Mouse (Mus musculus) forebrain, embryonic 11.5 days (tissue): ENCODE measurements around the gene Dcpp2. TPM values are rescaled to one million over a fixed set of nuclear protein-coding genes. Genes with fewer than 3 reads are reported as not detected.

Source experiments
- ATAC-seq: fragments of 200-750 bp; cut with Nextera tagmentation; replicated peaks from 2 replicates; pipeline ENCODE4 v1.8.0; 2017; ENCODE audit warnings: moderate TSS enrichment; ENCODE audit not compliant: low FRiP score
- DNase-seq: peaks from one replicate; pipeline ENCODE4 v3.0.0-alpha.2; 2017; ENCODE audit warnings: low spot score
- H3K27ac ChIP-seq: fragments of 300-500 bp; sonication (generic); 2 replicates; pipeline ENCODE4 v1.5.1; 2014; ENCODE audit warnings: low read depth, low read length
- H3K27me3 ChIP-seq: fragments of 300-500 bp; sonication (generic); 2 replicates; pipeline ENCODE4 v1.6.1; 2014; ENCODE audit warnings: mild to moderate bottlenecking, low read length, mixed read lengths; ENCODE audit not compliant: control insufficient read depth, insufficient read depth
- H3K36me3 ChIP-seq: fragments of 300-500 bp; sonication (generic); 2 replicates; pipeline ENCODE4 v1.6.1; 2014; ENCODE audit warnings: mild to moderate bottlenecking, low read length, moderate library complexity, mixed read lengths; ENCODE audit not compliant: control insufficient read depth, insufficient read depth
- H3K4me1 ChIP-seq: fragments of 300-500 bp; sonication (generic); replicated peaks from 2 replicates; pipeline ENCODE4 v1.6.1; 2014; ENCODE audit warnings: low read length, mixed read lengths; ENCODE audit not compliant: control insufficient read depth, insufficient read depth
- H3K4me2 ChIP-seq: fragments of 300-500 bp; sonication (generic); 2 replicates; pipeline ENCODE4 v1.6.1; 2014; ENCODE audit warnings: low read depth, mild to moderate bottlenecking, low read length, moderate library complexity, mixed read lengths; ENCODE audit not compliant: severe bottlenecking
- H3K4me3 ChIP-seq: fragments of 300-500 bp; sonication (generic); 2 replicates; pipeline ENCODE4 v1.5.1; 2014; ENCODE audit warnings: low read depth, low read length
- H3K9ac ChIP-seq: fragments of 300-500 bp; sonication (generic); 2 replicates; pipeline ENCODE4 v1.6.1; 2014; ENCODE audit warnings: low read length
- H3K9me3 ChIP-seq: fragments of 300-500 bp; sonication (generic); 2 replicates; pipeline ENCODE4 v1.6.1; 2016; ENCODE audit warnings: low read length, mixed read lengths; ENCODE audit not compliant: control insufficient read depth
- WGBS: fragments of 180-500 bp; shearing (Covaris S2); extraction: QIAGEN DNeasy Blood & Tissue Kit; methylation state at CpG from one replicate; pipeline ENCODE4 v1.1.7; 2014; 5-methylcytosine and 5-hydroxymethylcytosine counted together
- polyA plus RNA-seq: library from polyadenylated mRNA; unstranded; fragments of >200 nt; fragmentation: Nextera tagmentation; extraction: Ambion mirVana; gene quantifications from 2 replicates; pipeline ENCODE4 v1.2.1, GENCODE M21; 2014

Gene Dcpp2
- polyA plus RNA-seq, 1 experiment from 2014 or later: not detected

DNA sequence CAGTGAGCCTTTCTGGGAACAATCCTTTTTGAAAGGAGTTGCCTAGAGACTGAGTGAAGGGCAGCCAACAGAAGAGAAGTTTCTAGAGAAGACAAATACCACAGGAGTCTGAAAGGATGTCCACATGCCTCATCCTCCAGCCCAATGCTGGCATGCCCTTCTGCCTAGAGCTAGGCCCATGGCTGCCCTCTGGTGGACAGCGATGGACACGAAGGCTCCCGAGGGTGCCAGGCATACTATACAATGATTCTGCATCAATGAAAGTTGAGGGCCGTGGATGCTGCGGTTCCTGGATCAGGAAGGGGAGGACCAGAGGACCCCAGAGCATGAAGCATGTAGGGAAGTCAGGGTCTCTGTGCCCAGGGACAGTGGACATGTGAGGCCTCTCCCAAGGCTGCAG lies 27.4 kb upstream of the Dcpp2 start:
- no peaks in the 10 kb centered on the region for H3K9me3 ChIP-seq
- no peak overlapping the region for H3K27ac ChIP-seq
- H3K4me2 ChIP-seq: no peak overlapping the region
- 41% methylated on average over 5 of the region's 5 CpGs for WGBS
- no peaks in the 10 kb centered on the region for H3K4me1 ChIP-seq
- H3K36me3 ChIP-seq: no peaks in the 10 kb centered on the region
- H3K4me3 ChIP-seq: no peak overlapping the region
- no peak overlapping the region for H3K9ac ChIP-seq
- ATAC-seq (no peak; the same call in 1 of the 2 replicates), DNase-seq (peak; percentile 75)
- no peaks in the 10 kb centered on the region for H3K27me3 ChIP-seq

DNA sequence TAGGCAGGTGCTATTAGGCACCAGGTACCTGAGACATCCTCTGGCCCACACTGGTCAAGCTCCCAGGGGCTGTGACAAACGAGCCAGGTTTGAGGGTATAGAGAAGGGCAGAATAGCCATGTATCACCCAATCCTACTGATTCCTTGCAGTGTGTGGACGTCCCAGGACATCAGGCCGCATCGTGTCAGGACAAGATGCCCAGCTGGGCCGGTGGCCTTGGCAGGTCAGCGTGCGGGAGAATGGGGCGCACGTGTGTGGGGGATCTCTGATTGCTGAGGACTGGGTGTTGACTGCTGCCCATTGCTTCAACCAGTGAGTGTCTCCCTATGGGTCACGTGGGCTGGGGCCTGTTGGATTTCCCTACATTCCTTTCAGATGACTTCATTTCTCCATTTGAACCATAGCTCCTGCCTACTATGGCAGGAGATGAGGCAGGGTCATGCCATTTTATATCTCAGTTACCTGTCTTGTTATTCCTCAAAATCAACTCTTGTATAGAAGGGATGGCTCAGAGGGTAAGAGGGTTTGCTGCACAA lies 26.4 kb upstream of the Dcpp2 start:
- no peak overlapping the region for H3K27ac ChIP-seq
- H3K4me1 ChIP-seq: no peaks in the 10 kb centered on the region
- H3K4me3 ChIP-seq: no peak overlapping the region
- 89% methylated on average over 10 of the region's 10 CpGs for WGBS
- no peaks in the 10 kb centered on the region for H3K27me3 ChIP-seq
- ATAC-seq: no peak
- H3K9me3 ChIP-seq: no peaks in the 10 kb centered on the region
- no peak overlapping the region for H3K4me2 ChIP-seq
- no peak for DNase-seq
- no peaks in the 10 kb centered on the region for H3K36me3 ChIP-seq
- H3K9ac ChIP-seq: no peak overlapping the region

DNA sequence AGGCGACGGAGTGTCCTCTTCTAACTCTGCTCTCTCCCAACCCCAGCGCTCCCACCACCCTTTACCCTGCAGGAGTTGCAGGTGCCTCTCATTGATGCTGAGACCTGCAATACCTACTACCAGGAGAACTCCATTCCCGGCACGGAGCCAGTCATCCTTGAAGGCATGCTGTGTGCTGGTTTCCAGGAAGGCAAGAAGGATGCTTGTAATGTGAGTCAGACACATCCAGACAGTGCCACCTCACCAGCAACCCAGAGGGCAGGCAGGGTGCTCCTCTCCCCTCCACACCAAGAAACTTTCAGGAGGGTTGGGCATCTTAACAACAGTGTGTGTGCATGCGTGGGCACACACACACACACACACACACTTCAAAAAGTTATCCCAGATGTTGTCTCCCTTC lies 23.5 kb upstream of the Dcpp2 start:
- Histone ChIP-seq H3K9me3 (no peaks in the 10 kb centered on the region), H3K4me2 (no peak overlapping the region), H3K4me3 (no peak overlapping the region), H3K9ac (no peak overlapping the region), H3K27me3 (no peaks in the 10 kb centered on the region), H3K36me3 (no peaks in the 10 kb centered on the region), H3K4me1 (no peaks in the 10 kb centered on the region), H3K27ac (no peak overlapping the region)
- ATAC-seq: no peak
- 90% methylated on average over 6 of the region's 6 CpGs for WGBS
- DNase-seq: no peak

DNA sequence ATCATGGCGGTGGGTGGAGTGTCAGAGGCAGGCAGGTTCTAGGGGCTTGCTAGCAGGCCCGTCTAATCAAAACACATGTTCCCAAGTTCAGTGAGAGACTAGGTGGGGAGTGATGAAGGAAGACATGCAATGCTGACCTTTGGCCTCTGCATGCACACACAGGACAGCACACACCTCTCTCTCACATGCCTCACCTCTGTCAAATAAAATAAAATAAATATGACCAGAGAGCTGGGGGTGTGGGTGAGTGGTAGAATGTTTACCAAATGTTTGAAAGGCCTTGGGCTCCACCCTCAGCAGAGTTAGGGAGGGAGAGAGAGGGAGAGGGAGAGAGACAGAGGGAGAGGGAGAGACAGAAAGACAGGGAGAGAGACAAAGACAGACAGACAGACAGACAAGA lies 22.8 kb upstream of the Dcpp2 start:
- Histone ChIP-seq H3K36me3 (no peaks in the 10 kb centered on the region), H3K4me3 (no peak overlapping the region), H3K9me3 (no peaks in the 10 kb centered on the region), H3K4me2 (no peak overlapping the region), H3K27me3 (no peaks in the 10 kb centered on the region), H3K9ac (no peak overlapping the region), H3K27ac (no peak overlapping the region), H3K4me1 (no peaks in the 10 kb centered on the region)
- WGBS: 92% methylated on average over 2 of the region's 2 CpGs
- DNase-seq: no peak
- ATAC-seq: no peak

DNA sequence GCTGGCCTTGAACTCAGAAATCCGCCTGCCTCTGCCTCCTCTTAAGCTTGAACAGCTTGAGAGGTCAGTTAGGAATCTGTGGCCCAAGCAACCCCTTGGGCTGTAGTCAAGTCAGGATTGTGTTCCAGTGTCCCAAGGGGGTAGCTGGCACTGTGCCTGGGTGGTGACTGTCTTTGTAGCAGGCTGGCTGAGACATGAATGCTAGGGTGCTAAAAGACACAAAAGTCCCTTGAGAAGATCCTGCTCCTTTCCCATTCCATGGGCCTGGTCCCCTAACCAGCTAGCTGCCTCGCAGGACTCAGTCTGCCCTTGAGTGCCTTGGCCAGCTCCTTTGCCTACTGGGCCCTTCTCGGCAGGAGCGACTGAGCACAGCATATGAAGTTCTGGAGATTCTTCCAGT lies 17.8 kb upstream of the Dcpp2 start:
- no peak for ATAC-seq
- Histone ChIP-seq H3K9me3 (no peaks in the 10 kb centered on the region), H3K4me3 (no peak overlapping the region), H3K4me1 (no peaks in the 10 kb centered on the region), H3K9ac (no peak overlapping the region), H3K27ac (no peak overlapping the region), H3K27me3 (no peaks in the 10 kb centered on the region), H3K4me2 (no peak overlapping the region), H3K36me3 (no peaks in the 10 kb centered on the region)
- no peak for DNase-seq
- 86% methylated on average over 4 of the region's 4 CpGs for WGBS

DNA sequence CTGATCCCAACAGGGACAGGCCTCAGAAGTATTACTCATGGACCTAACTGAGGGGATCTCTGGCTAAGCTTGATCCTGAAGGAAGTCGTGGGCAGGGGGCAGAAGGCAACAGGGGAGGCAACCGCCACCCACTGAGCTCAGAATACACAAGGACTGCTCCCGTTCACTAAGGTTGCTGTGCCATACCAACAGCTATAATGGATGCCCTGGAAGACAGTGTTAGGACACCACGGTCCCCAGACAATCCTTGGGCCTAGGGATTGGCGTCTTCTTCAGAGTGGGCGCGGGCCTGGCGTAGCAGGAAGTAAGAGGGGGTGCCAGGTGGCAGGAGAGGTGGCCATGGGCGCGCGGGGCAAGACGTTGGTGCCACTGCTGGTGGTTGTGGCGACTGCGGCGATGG lies 12.9 kb upstream of the Dcpp2 start, which contains the start of gene Prss21:
TSS of gene Prss21 (plus strand) at position 301 of the 400 bp plus-strand sequence.
- no peaks in the 10 kb centered on the region for H3K9me3 ChIP-seq
- no peak within 1 kb of the TSS for H3K27ac ChIP-seq
- no peak within 1 kb of the TSS for H3K9ac ChIP-seq
- ATAC-seq (no peak), DNase-seq (no peak)
- no peaks in the 10 kb centered on the region for H3K27me3 ChIP-seq
- 87% methylated on average over 15 of the region's 15 CpGs for WGBS
- H3K4me2 ChIP-seq: no peak within 1 kb of the TSS
- no peaks in the 10 kb centered on the region for H3K36me3 ChIP-seq
- H3K4me3 ChIP-seq: no peak within 1 kb of the TSS
- no peaks in the 10 kb centered on the region for H3K4me1 ChIP-seq

DNA sequence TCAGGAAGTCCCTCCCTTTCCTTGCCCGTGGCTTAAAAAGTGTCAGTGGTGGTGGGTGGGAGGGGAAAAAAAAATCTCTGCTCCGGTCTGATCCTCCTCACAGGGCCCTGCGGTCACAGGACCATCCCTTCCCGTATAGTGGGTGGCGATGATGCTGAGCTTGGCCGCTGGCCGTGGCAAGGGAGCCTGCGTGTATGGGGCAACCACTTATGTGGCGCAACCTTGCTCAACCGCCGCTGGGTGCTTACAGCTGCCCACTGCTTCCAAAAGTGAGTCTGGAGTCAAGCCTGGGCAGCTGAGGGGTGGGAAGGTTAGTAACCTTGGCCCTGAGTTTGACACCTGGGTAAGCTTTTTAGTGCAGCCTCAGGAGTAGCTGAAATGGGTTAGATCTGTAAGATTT lies 12.2 kb upstream of the Dcpp2 start:
- H3K27ac ChIP-seq: no peak overlapping the region
- H3K9me3 ChIP-seq: no peaks in the 10 kb centered on the region
- H3K36me3 ChIP-seq: no peaks in the 10 kb centered on the region
- no peak overlapping the region for H3K4me3 ChIP-seq
- no peak for DNase-seq
- no peaks in the 10 kb centered on the region for H3K27me3 ChIP-seq
- H3K4me1 ChIP-seq: no peaks in the 10 kb centered on the region
- no peak overlapping the region for H3K4me2 ChIP-seq
- no peak for ATAC-seq
- 93% methylated on average over 11 of the region's 11 CpGs for WGBS
- no peak overlapping the region for H3K9ac ChIP-seq

DNA sequence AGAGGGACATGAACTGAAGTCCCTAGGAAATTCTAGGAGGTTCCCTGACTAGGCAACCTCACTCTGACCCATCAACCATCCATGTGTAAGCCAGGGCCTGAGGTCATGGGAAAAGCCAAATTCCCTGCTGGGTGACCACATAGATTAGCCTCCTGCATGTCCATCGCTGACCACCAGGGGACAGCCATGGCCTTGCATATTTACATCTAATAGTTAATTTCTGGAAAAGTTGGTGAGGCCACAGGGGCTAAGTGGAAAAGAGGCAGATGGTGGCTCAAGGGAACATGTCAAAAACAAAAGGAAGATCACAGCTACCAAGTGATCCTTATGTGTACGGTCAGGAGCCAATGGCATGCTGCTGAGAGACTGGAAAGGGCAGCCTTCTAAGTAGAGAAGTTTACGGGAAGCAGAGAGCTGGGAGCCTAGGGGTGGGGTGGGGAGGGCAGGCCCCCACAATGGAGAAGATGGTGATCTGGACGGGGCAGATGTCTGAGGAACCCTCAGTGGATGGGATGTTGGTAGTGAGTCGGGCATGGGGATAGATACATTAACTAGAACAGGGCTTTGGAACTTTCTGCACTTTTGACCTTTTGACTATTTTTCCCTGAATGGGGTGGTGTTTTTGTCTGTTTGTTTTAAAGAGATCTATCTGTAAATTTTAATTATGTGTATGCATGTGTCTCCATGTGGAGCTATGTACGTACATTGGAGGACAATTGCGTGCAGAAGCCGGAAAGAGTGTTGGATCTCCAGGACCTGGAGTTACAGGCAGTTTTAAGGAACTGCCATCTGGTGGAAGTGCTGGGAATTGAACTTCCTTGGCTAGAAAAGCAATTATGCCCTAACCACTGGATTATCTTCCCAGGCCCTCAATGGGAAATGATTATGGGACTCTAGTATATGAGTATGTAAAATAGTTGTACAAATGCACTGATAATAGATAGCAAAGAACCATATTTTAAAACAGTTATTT lies 6.5 kb upstream of the Dcpp2 start:
- no peak overlapping the region for H3K9ac ChIP-seq
- no peak overlapping the region for H3K27ac ChIP-seq
- 52% methylated on average over 8 of the region's 8 CpGs for WGBS
- ATAC-seq: no peak
- H3K36me3 ChIP-seq: no peaks in the 10 kb centered on the region
- peak; percentile 70 for DNase-seq
- H3K4me1 ChIP-seq: no peaks in the 10 kb centered on the region
- H3K27me3 ChIP-seq: no peaks in the 10 kb centered on the region
- H3K9me3 ChIP-seq: no peaks in the 10 kb centered on the region
- H3K4me3 ChIP-seq: no peak overlapping the region
- H3K4me2 ChIP-seq: no peak overlapping the region
